Mouse (Mus musculus): ENCODE data around the gene Fat3.

Gene Fat3

DNA sequence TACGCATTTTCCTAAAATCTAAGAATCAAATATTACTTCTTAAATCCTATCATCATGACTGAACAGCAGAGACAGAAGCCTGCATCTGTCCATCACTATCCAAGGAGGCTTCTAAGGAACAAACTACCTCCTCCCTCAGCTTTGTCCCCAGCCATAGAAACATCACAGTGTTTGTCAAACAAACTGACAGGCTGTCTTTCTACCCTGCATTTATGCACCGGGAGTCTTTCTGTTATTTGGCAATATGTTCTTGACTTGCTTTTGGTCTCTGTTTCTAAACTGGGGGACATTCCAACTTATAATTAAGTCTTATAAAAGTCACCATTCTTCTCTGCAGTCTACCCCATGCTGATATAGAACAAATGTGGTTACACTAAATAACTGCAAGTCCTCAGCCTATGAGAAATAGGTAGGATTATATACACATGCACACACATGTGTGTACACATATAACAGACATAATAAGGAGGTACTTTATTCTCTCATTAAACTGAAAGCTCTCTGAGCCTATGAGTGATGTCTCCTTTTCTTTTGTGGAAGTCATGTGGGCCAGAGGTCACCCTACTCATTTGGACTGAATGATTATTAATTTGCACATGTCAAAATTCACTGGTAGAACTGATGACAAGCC, 244.4 kb downstream of the Fat3 start:
- in situ Hi-C loops (cut with MboI, MseI): no loop called here

GRCm38 (mm10) chr9:16246741-16247140, 254.3 kb downstream of the Fat3 start:
- in situ Hi-C loops (cut with MboI, MseI): no loop called here

GRCm38 (mm10) chr9:16231575-16231974, 269.5 kb downstream of the Fat3 start:
- in situ Hi-C loops (cut with MboI, MseI): no loop called here

DNA sequence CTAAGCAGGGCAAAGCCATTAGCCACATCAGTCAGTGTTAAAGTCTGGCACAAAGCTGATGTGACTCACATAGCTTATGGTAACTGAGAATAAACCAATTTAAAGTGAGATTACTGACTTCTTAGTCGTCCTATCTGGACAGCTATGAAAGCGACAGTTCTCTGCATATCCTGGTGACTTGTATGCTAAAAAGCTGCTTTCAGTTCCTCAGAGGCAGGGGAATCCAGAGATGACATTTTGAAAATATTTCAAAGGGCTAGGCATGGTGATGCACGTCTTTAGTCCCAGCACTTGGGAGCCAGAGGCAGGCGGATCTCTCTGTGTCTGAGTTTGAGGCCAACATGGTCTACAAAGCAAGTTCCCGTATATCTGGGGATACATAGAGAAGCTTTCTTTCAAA, 272.2 kb downstream of the Fat3 start:
- in situ Hi-C loops (cut with MboI, MseI): no loop called here

DNA sequence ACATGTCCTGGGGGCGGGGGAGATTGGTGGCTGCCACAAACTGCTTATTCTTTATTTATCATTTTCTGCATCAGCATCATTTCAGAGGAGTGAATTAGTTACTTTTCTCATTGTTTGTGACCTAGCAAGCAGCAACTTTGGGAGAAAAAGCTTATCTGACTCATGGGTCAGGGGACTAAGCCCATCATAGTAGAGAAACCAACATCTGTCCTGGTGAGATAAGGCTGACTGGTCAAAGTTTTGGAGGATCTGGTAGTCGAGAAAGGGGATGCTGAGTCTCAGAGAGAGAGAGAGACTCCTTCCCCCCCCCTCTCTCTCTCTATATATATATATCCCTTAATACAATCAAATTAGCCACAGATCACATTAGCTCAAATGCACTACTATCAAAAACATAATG, 273.7 kb downstream of the Fat3 start:
- in situ Hi-C loops (cut with MboI, MseI): no loop called here

- in situ Hi-C loops (cut with MboI, MseI): no loop called here
Observed at GRCm38 (mm10) chr9:16226545-16226944, 274.5 kb downstream of the Fat3 start.

GRCm38 (mm10) chr9:16221885-16222284, 279.2 kb downstream of the Fat3 start:
- in situ Hi-C loops (cut with MboI, MseI): no loop called here

DNA sequence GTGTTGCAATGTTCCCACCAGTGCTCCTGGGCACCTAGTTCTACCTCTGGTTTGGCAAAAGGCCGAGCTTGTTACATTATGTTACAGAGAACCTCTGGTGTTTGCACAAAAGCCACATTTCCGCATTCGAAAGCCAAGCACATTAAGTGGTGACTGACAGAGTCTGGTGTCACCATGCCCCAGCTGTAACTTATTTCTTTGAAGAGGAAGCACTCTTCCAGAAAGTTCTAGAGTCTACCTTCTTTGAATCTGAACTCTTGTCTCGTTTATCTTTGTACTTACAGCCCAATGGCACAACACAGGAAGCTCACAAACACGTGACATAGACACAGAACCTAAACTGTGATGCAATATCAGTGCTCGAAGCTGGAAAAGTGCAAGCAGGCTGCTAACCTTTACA, 284.9 kb downstream of the Fat3 start:
- in situ Hi-C loops (cut with MboI, MseI): no loop called here

DNA sequence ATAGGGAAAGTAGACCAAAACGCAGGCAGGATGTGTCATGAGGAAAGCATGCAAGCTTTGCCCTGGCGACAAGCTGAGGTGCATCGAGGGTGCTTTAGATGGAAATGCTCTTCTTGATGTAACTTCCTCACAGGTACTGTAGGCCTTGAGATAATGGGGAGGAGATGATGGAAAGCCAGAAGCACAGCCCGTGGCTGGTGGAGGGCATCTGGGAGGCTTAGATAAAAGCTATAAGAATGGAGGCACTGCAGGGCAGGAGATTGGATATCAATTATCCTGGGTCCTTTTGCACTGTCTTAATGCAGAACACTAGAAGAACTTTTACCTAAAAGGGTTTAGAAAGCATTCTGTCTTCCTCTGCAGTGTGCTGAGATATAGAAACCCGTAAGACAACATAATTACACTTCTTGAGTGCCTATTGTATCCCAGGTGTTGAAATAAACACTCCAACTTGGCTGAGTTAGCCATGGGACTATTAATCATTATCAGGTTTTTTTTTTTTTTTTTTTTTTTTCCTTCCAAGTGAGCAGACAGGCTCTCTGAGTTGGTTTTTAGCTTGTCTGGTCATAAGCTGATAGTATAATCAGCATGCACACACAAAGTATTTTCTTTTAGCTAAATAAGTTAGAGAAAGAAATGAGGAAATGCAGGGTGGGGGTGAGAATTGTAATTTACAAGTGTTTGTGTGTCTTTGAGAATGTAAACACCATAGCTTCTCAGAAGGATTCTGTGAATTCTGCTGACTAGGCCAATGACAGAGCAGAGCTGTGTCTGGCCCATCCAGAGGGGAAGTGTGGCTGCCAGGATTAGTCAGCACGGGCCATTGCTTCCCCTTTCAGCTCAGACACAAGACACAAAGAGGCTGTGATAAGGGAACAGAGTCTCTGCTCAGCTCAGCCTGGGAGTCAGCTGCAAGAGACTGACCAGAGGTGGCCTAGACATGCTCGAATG, 286.1 kb downstream of the Fat3 start:
- in situ Hi-C loops (cut with MboI, MseI): no loop called here

DNA sequence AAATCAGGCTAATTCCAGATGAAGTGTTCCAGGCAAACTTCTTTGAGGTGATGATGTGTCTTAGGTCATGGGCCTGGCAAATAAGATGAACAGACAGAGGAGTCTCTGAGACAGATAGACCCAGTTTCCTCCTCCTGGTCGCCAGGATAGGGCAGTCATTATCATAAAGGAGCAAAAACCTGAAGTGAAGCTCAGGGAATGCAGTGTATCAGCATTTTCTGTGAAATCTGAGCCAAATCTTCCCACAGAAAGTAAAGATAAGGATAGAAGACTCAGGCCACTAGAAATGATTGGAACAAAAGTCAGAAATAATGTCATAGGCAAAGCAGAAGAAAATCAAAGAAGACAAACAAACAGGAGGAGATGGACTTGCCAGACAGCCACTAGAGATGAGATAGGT, 287.8 kb downstream of the Fat3 start:
- in situ Hi-C loops (cut with MboI, MseI): no loop called here

GRCm38 (mm10) chr9:16212628-16213027, 288.5 kb downstream of the Fat3 start:
- in situ Hi-C loops (cut with MboI, MseI): no loop called here

DNA sequence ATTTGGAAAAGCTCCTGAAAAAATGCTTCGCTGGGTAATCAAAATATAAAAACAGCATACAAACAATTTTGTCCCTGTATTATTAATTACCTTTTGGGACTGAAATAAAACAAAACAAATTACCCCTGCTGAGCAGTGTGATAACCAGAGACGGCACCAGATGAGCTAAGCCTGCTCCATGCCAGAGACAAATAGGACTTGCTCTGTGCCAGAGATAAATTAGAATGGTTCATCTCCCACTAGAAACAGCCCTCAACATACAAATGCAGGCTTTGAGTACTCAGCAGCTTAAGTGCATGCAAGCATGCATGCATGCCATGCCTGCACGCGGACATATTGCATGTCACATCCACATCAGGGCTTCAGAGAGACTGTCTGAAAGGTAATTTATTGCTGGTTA, 288.9 kb downstream of the Fat3 start:
- in situ Hi-C loops (cut with MboI, MseI): no loop called here

GRCm38 (mm10) chr9:16211468-16211867, 289.6 kb downstream of the Fat3 start:
- in situ Hi-C loops (cut with MboI, MseI): no loop called here

GRCm38 (mm10) chr9:16202296-16202695, 298.8 kb downstream of the Fat3 start:
- in situ Hi-C loops (cut with MboI, MseI): no loop called here

GRCm38 (mm10) chr9:16200948-16201347, 300.1 kb downstream of the Fat3 start:
- in situ Hi-C loops (cut with MboI, MseI): no loop called here

DNA sequence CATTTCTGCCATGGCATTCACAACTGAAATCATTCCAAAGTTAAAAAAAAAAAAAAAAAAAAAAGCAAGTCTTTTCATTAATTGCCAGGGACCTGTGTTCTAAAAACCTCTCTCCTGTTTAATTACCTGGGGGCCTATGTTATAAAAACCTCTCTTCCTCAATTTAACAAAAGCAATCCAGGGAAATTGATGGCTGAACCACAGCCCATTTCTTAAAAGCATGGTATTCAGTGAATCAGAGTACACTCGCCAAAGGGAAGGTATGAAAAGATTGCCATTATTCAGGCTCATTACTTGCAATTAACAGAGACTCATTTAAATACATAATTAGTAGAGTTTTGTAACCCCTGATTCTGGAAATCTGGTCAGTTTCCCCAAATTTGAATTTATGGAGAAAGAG, 314.6 kb downstream of the Fat3 start:
- in situ Hi-C loops (cut with MboI, MseI): no loop called here

GRCm38 (mm10) chr9:16169238-16169637, 331.8 kb downstream of the Fat3 start:
- in situ Hi-C loops (cut with MboI, MseI): no loop called here

GRCm38 (mm10) chr9:16168051-16168450, 333.0 kb downstream of the Fat3 start:
- in situ Hi-C loops (cut with MboI, MseI): no loop called here

GRCm38 (mm10) chr9:16159366-16159765, 341.7 kb downstream of the Fat3 start:
- in situ Hi-C loops (cut with MboI, MseI): no loop called here

GRCm38 (mm10) chr9:16153580-16153930, 347.5 kb downstream of the Fat3 start:
- in situ Hi-C loops (cut with MboI, MseI): no loop called here

DNA sequence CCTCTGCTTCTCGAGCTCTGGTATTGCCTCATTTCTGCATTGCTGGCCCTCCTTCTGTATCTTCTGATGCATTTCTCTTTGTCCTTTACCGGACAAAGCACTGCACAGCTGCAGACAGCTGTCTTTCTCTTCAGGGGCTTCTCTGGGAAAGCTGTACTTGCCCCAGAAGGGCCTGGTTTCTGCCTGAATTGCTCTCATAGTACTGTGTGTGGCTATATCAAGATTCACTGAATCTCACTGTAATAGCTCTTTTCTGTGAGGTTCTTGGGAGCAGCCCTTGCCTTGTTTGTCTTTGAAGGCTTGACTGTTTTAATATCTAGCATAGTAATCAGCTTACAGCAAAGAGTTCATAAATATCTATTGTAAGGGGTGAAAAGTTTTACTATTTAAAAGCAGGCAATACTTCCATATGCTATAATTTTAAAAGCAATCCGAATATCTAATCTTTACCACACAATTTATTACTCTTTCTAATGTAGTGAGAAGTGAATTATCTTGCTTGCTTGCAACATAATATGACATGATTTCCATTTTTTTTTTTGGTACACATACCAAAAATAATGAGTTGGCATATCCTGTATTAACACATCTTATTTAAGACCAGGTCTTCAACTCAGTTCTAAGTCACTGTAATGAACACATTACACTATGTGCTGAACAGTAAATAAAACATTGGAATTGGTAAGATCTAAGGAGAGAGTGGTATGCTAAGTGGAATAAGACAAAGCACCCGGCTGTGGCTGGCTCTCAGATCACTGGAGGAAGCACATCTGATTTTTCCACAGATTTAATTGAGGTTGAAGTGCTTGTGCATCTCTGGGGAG, 348.1 kb downstream of the Fat3 start:
- in situ Hi-C loops (cut with MboI, MseI): no loop called here

GRCm38 (mm10) chr9:16150046-16150445, 351.0 kb downstream of the Fat3 start:
- in situ Hi-C loops (cut with MboI, MseI): no loop called here

All from T-helper 2 cell (primary cell).